Mouse (Mus musculus): ENCODE measurements at regions not wholly inside any gene's neighbourhood (a gene's known extent, or its start where the extent isn't known, plus 50 kb on each side); places are given as distances from the start of the nearest gene placed in this dataset.

- H3K9me3 ChIP-seq (replicated peaks), result 0 out of 2 replicates have a peak, but pooled peaks cover 4% of the 10 kb centered on the region
- H3K27ac ChIP-seq, result no peak overlapping the region
- no peak for ATAC-seq (replicated peaks; ENCODE audit: low FRiP score)
- H3K4me1 ChIP-seq, result peaks cover 9% of the 10 kb centered on the region
- H3K4me2 ChIP-seq, result no peak overlapping the region
- H3K4me3 ChIP-seq (replicated peaks), result no peak overlapping the region
- H3K27me3 ChIP-seq, result no peaks in the 10 kb centered on the region
- WGBS, result 92% methylated on average over 4 of the region's 4 CpGs
- no peak overlapping the region for H3K9ac ChIP-seq
- H3K36me3 ChIP-seq, result no peaks in the 10 kb centered on the region
Measured at GRCm38 (mm10) chr1:4570730-4571129, 237.0 kb upstream of the Gm37988 start.

GRCm38 (mm10) chr1:4571299-4572202, 236.1 kb upstream of the Gm37988 start:
- no peaks in the 10 kb centered on the region for H3K27me3 ChIP-seq
- peaks cover 9% of the 10 kb centered on the region for H3K4me1 ChIP-seq
- peak; percentile 96 for ATAC-seq (replicated peaks; ENCODE audit: low FRiP score)
- 0 out of 2 replicates have a peak, but pooled peaks cover 4% of the 10 kb centered on the region for H3K9me3 ChIP-seq (replicated peaks)
- H3K4me2 ChIP-seq, result peak overlapping the region; percentile 88
- under 1% methylated on average over 58 of the region's 58 CpGs for WGBS
- H3K27ac ChIP-seq, result peak overlapping the region; percentile 89
- peak overlapping the region; percentile 52 for H3K4me3 ChIP-seq (replicated peaks)
- no peaks in the 10 kb centered on the region for H3K36me3 ChIP-seq
- H3K9ac ChIP-seq, result peak overlapping the region; percentile 58

GRCm38 (mm10) chr1:4572311-4572710, 235.4 kb upstream of the Gm37988 start:
- Histone ChIP-seq H3K9ac (peak overlapping the region; percentile 58), H3K9me3 (replicated peaks) (0 out of 2 replicates have a peak, but pooled peaks cover 4% of the 10 kb centered on the region), H3K27ac (peak overlapping the region; percentile 89), H3K4me2 (peak overlapping the region; percentile 88), H3K4me3 (replicated peaks) (peak overlapping the region; percentile 52), H3K4me1 (peaks cover 9% of the 10 kb centered on the region), H3K27me3 (no peaks in the 10 kb centered on the region), H3K36me3 (no peaks in the 10 kb centered on the region)
- no peak for ATAC-seq (replicated peaks; ENCODE audit: low FRiP score)
- 29% methylated on average over 3 of the region's 3 CpGs for WGBS

GRCm38 (mm10) chr1:4574101-4574500, 233.6 kb upstream of the Gm37988 start:
- no peak overlapping the region for H3K27ac ChIP-seq
- no peaks in the 10 kb centered on the region for H3K36me3 ChIP-seq
- no peak overlapping the region for H3K9ac ChIP-seq
- no peaks in the 10 kb centered on the region for H3K27me3 ChIP-seq
- 45% methylated on average over 1 of the region's 1 CpGs for WGBS
- H3K4me2 ChIP-seq, result no peak overlapping the region
- H3K4me1 ChIP-seq, result peaks cover 9% of the 10 kb centered on the region
- H3K9me3 ChIP-seq (replicated peaks), result no peaks in the 10 kb centered on the region
- ATAC-seq (replicated peaks; ENCODE audit: low FRiP score), result no peak
- H3K4me3 ChIP-seq (replicated peaks), result no peak overlapping the region

- Histone ChIP-seq H3K36me3 (no peaks in the 10 kb centered on the region), H3K4me2 (no peak overlapping the region), H3K9ac (no peak overlapping the region), H3K27me3 (no peaks in the 10 kb centered on the region), H3K27ac (no peak overlapping the region), H3K4me3 (replicated peaks) (no peak overlapping the region), H3K4me1 (peaks cover 2% of the 10 kb centered on the region; the same call in 1 of the 2 replicates), H3K9me3 (replicated peaks) (no peaks in the 10 kb centered on the region)
- no peak for ATAC-seq (replicated peaks; ENCODE audit: low FRiP score)
- 50% methylated on average over 1 of the region's 1 CpGs for WGBS
Measured at GRCm38 (mm10) chr1:4576957-4577356, 230.7 kb upstream of the Gm37988 start.

- H3K4me1 ChIP-seq, result no peaks in the 10 kb centered on the region
- no peaks in the 10 kb centered on the region for H3K27me3 ChIP-seq
- H3K27ac ChIP-seq, result no peak overlapping the region
- H3K36me3 ChIP-seq, result no peaks in the 10 kb centered on the region
- H3K4me2 ChIP-seq, result no peak overlapping the region
- no peaks in the 10 kb centered on the region for H3K9me3 ChIP-seq (replicated peaks)
- no peak overlapping the region for H3K9ac ChIP-seq
- H3K4me3 ChIP-seq (replicated peaks), result no peak overlapping the region
- no peak for ATAC-seq (replicated peaks; ENCODE audit: low FRiP score)
Measured at GRCm38 (mm10) chr1:4582534-4582933, 225.2 kb upstream of the Gm37988 start.

GRCm38 (mm10) chr1:4597856-4598255, 209.8 kb upstream of the Gm37988 start:
- Histone ChIP-seq H3K4me1 (no peaks in the 10 kb centered on the region), H3K9me3 (replicated peaks) (no peaks in the 10 kb centered on the region), H3K27me3 (peaks cover 3% of the 10 kb centered on the region; the same call in 1 of the 2 replicates), H3K4me2 (no peak overlapping the region), H3K9ac (no peak overlapping the region), H3K36me3 (no peaks in the 10 kb centered on the region), H3K27ac (no peak overlapping the region), H3K4me3 (replicated peaks) (no peak overlapping the region)
- ATAC-seq (replicated peaks; ENCODE audit: low FRiP score), result no peak
- 67% methylated on average over 3 of the region's 3 CpGs for WGBS

GRCm38 (mm10) chr1:4598425-4598824, 209.3 kb upstream of the Gm37988 start:
- no peaks in the 10 kb centered on the region for H3K9me3 ChIP-seq (replicated peaks)
- no peak overlapping the region for H3K27ac ChIP-seq
- no peaks in the 10 kb centered on the region for H3K4me1 ChIP-seq
- H3K4me3 ChIP-seq (replicated peaks), result no peak overlapping the region
- H3K27me3 ChIP-seq, result no peaks in the 10 kb centered on the region
- ATAC-seq (replicated peaks; ENCODE audit: low FRiP score), result no peak
- 30% methylated on average over 3 of the region's 3 CpGs for WGBS
- H3K9ac ChIP-seq, result no peak overlapping the region
- H3K36me3 ChIP-seq, result no peaks in the 10 kb centered on the region
- H3K4me2 ChIP-seq, result no peak overlapping the region

GRCm38 (mm10) chr1:4602386-4602785, 205.3 kb upstream of the Gm37988 start:
- 71% methylated on average over 3 of the region's 3 CpGs for WGBS
- no peak for ATAC-seq (replicated peaks; ENCODE audit: low FRiP score)
- no peak overlapping the region for H3K27ac ChIP-seq

GRCm38 (mm10) chr1:4608824-4609223, 198.9 kb upstream of the Gm37988 start:
- H3K4me2 ChIP-seq, result no peak overlapping the region

More at GRCm38 (mm10) chr1:4602386-4602785, 205.3 kb upstream of the Gm37988 start:
- Histone ChIP-seq H3K36me3 (no peaks in the 10 kb centered on the region), H3K4me2 (no peak overlapping the region), H3K9me3 (replicated peaks) (no peaks in the 10 kb centered on the region), H3K4me3 (replicated peaks) (no peak overlapping the region), H3K27me3 (no peaks in the 10 kb centered on the region), H3K9ac (no peak overlapping the region), H3K4me1 (no peaks in the 10 kb centered on the region)

GRCm38 (mm10) chr1:4613305-4613704, 194.4 kb upstream of the Gm37988 start:
- Histone ChIP-seq H3K9ac (no peak overlapping the region), H3K4me1 (peaks cover 6% of the 10 kb centered on the region; the same call in 1 of the 2 replicates), H3K9me3 (replicated peaks) (no peaks in the 10 kb centered on the region), H3K27me3 (no peaks in the 10 kb centered on the region), H3K36me3 (no peaks in the 10 kb centered on the region), H3K4me2 (no peak overlapping the region), H3K4me3 (replicated peaks) (no peak overlapping the region), H3K27ac (no peak overlapping the region)
- WGBS, result 70% methylated on average over 4 of the region's 4 CpGs
- ATAC-seq (replicated peaks; ENCODE audit: low FRiP score), result no peak

More at GRCm38 (mm10) chr1:4608824-4609223, 198.9 kb upstream of the Gm37988 start:
- ATAC-seq (replicated peaks; ENCODE audit: low FRiP score), result 0 out of 2 replicates have a peak, but pooled peaks have one; percentile 46
- H3K9ac ChIP-seq, result no peak overlapping the region
- no peaks in the 10 kb centered on the region for H3K9me3 ChIP-seq (replicated peaks)
- 56% methylated on average over 2 of the region's 2 CpGs for WGBS
- H3K36me3 ChIP-seq, result no peaks in the 10 kb centered on the region
- H3K27me3 ChIP-seq, result no peaks in the 10 kb centered on the region
- no peaks in the 10 kb centered on the region; the same call in 1 of the 2 replicates for H3K4me1 ChIP-seq
- no peak overlapping the region for H3K27ac ChIP-seq
- no peak overlapping the region for H3K4me3 ChIP-seq (replicated peaks)

- peak; percentile 76; the same call in 1 of the 2 replicates for ATAC-seq (replicated peaks; ENCODE audit: low FRiP score)
Measured at GRCm38 (mm10) chr1:4615286-4615685, 192.4 kb upstream of the Gm37988 start.

More at GRCm38 (mm10) chr1:4615286-4615685, 192.4 kb upstream of the Gm37988 start:
- H3K9ac ChIP-seq, result no peak overlapping the region
- H3K4me2 ChIP-seq, result no peak overlapping the region
- H3K4me1 ChIP-seq, result peaks cover 6% of the 10 kb centered on the region; the same call in 1 of the 2 replicates
- no peaks in the 10 kb centered on the region for H3K9me3 ChIP-seq (replicated peaks)
- no peak overlapping the region for H3K27ac ChIP-seq
- no peak overlapping the region for H3K4me3 ChIP-seq (replicated peaks)
- H3K27me3 ChIP-seq, result no peaks in the 10 kb centered on the region
- 73% methylated on average over 1 of the region's 1 CpGs for WGBS
- no peaks in the 10 kb centered on the region for H3K36me3 ChIP-seq

Measured in kidney, embryonic 15.5 days (tissue).